Mouse (Mus musculus): ENCODE results near the gene Ficd. TPM values are rescaled to one million over a fixed set of nuclear protein-coding genes. Genes with fewer than 3 reads are reported as not detected.

Gene Ficd
- 1 to 10 TPM; 7.2 to 8.0 TPM for total RNA-seq (2021)

DNA sequence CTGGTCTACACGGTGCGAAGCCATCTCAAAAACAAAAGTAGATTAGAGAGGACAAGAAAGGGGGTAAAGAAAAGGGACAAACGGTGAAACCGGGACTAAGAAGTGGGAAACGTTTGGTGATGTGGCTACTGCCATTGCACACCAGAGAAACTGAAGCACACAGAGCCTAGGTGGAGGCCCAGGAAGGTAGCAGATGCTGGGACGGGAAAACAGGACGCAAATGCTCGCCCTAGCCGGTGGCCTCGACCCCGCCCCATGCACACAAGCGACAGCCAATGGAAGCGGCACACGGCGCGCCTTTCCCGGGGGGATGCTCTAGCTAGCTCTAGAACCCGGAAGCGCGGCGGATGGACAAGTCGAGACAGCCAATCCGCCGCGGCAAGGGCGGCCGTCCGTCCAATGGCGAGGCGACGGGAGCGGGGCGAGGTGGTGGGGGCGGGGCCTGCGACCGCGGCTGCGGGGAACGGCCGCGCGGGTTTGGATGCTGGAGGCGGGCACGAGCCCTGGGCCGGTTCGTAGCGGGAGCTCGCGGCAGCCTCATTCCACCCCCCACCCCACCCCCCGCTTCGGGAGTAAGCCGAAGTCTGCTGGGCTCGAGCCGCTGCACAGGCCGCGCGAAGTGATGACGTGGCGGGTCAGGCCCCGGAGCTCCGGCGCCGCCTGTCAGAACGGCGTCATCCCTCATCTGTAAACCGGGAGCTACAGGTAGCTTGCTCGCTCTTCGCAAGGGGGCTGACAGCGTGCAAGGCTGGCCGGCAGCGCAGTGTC, at the start of gene Ficd:
Gene Ficd (plus strand): TSS at position 459 of the 768 bp plus-strand sequence.
- DNase-seq (ENCODE audit: extremely low spot score in 1 of 2, low spot score in 2 of 2) = peak; percentile 89 to 98
- intact Hi-C loops (cut with DNase I) = loop anchor here (10.0 kb wide), 1 partner anchor 461 kb away; no protein-coding TSS in a partner anchor

DNA sequence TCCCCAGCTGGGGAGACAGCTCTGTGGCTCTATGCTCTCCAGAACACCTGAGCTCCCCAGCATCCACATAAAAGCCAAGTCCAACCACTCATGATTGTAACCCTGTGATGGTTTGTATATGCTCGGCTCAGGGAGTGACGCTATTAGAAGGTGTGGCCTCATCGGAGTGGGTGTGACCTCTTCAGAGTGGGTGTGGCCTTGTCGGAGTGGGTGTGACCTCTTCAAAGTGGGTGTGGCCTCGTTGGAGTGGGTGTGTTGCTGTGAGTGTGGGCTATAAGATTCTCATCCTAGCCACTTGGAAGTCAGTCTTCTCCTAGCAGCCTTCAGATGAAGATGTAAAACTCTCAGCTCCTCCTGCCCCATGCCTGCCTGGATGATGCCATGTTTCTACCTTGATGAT, 48.1 kb upstream of the Ficd start:
- intact Hi-C loops (cut with DNase I) = no loop called here
- DNase-seq (ENCODE audit: extremely low spot score in 1 of 2, low spot score in 2 of 2) = no peak

DNA sequence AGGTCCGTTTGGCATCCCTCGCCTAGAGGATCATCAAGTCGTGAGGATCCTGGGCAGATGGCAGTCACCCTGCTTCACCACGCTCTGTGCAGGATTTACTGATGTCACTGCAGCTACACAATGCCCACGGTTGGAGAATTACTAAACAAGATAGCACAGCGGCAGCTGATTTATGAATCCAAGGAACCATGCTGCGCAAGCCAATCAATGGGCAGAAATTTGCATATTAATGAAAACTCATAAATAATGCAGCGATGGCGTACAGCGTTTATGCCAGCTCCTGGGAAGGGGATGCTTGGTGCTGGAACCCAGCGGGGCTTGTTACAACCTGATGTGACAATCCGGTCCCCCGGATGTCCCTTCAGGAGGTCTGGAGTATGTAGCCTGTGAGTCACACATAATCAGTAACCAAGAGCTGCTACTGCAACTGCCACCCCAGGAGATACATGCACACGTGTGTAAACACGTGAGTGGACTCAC, 45.5 kb upstream of the Ficd start:
- intact Hi-C loops (cut with DNase I) = no loop called here
- DNase-seq (ENCODE audit: extremely low spot score in 1 of 2, low spot score in 2 of 2) = no peak

DNA sequence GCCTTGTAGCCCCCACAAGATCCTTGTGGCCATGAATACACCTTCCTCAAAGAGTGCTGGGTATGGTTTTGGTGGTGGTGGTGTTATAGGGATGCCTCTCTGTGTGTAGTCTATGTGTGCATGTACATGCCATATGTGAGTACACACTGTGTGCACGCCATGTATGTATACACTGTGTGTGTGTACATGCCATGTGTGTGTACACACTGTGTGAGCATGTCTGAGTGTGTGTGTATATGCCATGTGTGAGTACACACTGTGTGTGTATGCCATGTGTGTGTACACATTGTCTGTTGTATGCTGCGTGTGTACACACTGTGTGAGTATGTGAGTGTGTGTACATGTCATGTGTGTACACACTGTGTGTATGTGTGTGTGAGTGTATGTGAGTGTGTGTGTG, 44.7 kb upstream of the Ficd start:
- DNase-seq (ENCODE audit: extremely low spot score in 1 of 2, low spot score in 2 of 2) = no peak
- intact Hi-C loops (cut with DNase I) = no loop called here

DNA sequence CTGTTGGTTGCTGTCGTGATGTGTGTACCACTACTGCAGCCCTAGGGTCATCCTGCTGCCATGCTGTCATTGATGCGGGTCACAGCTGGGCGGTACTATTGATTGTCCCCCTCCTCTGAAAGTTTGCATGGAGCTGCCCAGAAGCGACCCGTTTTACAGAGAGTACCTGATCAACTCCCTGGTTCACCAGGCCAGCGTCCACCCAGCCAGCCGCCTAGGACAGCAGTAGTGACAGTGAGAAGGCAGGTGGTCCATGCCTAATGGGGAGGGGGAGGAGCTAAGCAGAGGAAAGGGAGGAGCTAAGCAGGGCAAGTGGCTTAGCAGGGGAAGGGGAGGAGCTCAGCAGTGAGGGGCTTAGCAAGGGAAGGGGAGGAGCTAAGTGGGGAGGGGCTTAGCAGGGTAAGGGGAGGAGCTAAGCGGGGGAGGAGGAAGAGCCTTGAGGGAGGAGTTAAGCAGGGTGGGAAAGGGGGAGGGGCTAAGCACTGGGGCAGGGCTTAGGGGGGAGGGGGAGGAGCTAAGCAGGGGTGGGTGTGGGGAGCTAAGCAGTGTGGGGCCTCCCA, 42.3 kb upstream of the Ficd start:
- intact Hi-C loops (cut with DNase I) = no loop called here
- DNase-seq (ENCODE audit: extremely low spot score in 1 of 2, low spot score in 2 of 2) = no peak

DNA sequence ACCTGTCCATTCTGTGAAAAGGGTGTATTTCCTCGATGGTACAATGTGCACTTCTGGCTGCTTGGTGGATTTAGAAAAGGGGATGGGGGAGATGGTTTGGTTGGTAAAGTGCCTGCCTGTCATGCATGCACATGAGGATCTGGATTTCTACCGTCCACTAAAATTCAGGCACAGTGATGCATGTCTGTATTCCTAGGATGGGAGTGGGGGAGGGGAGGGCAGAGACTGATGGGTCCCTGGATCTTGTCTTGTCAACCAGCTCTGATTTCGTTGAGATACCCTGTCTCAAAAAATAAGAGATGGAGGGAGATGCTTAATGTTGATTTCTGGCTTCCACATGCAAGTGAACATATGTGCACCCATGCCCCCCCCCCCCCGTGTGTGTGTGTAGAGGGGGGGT, 41.6 kb upstream of the Ficd start:
- no peak for DNase-seq (ENCODE audit: extremely low spot score in 1 of 2, low spot score in 2 of 2)
- intact Hi-C loops (cut with DNase I) = no loop called here

DNA sequence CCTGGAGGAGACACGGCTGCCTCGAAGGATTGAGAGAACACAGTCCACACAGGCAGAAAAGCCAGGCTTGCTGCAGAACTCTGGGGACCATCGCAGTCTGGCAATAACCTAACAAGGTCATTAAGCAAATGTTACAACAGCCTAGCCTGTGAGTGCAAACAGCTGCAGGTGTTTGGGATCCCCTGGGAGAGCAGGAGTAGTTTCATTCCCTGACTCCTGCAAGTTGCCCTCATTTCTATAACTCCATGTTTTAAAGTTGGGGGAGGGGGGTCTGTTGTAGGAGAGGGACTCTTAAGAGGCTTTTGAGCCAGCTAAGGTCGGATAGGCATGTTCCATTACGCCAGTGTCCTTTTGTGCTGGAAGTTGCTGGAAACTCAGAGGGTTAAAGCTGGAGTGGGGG, 41.2 kb upstream of the Ficd start:
- no peak for DNase-seq (ENCODE audit: extremely low spot score in 1 of 2, low spot score in 2 of 2)
- intact Hi-C loops (cut with DNase I) = no loop called here

DNA sequence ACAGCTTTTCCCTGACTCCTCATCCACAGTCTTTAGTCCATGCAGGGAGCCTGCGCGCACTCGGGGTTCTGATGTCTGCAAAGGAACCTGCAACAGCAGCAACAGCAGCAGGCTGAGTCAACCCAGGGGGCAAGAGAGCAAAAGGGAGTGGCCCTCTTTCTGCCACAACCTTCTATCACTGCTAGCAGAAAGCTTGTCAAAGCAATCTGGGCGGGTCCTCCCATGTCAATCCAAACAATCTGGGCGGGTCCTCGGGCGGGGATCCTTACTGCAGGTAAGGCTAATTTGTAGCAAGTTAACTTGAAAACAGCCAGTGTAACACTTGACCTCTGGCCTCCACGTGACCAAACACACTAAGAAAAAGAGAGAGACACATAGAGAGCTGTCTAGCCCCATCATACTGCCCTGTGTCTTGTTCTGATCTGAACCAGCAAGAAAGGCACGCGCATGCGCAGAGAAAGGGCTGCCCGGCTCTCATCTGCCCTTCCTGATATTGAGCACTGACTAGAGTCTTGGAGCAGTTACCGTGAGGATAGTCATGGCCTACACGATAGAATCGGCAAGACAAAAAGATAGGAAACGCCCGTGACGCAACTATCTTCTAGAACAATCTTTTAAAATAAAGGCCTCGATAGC, 35.1 kb upstream of the Ficd start:
- DNase-seq (ENCODE audit: extremely low spot score in 1 of 2, low spot score in 2 of 2) = no peak
- intact Hi-C loops (cut with DNase I) = no loop called here

DNA sequence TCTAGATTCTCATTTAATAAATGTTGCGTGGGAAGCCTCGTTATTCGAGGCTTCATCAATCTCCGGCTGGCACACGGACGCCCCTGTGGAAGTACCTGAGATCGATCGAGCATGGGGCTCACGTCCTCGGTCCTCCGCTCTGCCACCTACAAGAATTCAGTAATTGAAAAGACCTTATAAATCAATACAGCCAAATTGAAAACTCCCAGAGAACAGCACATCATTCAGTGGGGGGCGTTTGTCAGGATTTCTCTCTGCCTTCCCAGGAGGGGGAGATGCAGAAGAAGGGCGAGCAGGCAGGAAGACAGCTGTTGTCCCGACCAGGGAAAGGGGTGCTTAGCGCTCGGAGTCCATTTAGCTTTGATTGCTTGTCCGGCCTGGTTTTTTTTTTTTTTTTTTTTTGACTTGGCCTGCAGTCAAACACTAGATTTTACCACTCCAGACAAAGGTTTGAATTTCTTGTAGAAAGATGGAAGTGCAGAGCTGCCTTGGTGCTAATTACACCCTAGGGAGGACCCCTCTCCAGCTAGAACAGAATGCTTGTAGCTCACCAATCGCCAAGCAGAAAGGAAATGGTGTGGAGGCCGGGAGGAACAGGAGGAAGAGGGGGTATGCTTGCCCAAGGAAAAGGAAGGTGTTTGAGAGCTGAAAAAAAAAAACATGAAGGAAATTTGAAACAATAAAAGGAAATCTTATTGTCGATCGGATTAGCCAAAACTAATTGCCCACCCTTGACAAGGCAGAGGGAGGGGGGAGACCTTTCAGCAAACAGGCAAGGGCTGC, 31.6 kb upstream of the Ficd start:
- intact Hi-C loops (cut with DNase I) = no loop called here
- DNase-seq (ENCODE audit: extremely low spot score in 1 of 2, low spot score in 2 of 2) = no peak

DNA sequence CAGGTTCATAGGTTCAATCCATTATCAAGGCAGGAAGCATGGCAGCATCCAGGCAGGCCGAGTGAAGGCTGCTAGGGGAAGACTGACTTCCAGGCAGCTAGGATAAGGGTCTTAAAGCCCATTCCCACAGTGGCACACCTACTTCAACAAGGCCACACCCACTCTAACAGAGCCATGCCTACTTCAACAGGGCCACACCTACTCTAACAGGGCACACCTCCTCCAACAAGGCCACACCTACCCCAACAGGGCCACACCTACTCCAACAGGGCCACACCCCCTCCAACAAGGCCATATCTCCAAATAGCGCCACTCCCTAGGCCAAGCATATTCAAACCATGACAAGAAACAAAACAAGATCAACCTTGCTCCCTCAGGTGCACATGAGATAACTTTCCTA, 22.7 kb upstream of the Ficd start:
- intact Hi-C loops (cut with DNase I) = no loop called here
- DNase-seq (ENCODE audit: extremely low spot score in 1 of 2, low spot score in 2 of 2) = no peak

DNA sequence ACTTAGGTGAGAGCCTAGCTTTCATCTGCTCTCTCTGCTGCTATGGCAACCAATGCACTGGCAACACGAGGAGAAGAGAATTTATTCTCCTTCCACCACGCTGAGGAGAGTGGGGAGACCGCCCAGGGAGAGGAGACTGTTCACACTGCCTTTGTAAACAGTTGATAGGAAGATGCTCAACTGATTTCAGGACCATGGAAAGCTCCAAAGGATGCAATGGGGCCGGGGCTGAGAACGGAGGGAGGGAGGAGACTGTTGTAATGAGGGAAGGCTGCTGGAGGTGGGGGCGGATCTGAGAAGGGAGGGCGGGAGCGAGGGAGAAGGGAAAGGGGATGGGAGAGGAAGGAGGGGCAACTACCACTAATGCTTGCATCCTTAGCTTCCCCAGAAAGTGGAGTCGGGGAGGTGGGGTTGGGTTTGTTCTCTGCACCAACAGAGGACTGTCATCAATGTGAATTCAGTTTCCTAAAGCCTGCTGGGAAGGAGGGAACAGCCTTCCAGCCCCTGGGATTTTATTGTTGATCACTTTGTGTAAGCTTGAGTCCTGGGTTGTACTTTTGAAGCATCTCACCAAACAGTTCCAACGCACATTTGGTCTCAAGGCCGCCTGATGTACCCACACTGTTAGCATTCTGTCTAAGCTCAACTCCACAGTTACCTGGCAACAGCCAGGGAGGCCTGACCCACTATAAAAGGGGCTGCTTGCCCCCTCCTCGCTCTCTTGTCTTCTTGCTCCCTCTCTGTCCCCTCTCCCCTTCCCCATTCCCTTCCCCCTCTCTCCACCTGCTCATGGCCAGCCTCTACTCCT, 18.8 kb upstream of the Ficd start:
- intact Hi-C loops (cut with DNase I) = no loop called here
- DNase-seq (ENCODE audit: extremely low spot score in 1 of 2, low spot score in 2 of 2) = peak; percentile 60 to 74

DNA sequence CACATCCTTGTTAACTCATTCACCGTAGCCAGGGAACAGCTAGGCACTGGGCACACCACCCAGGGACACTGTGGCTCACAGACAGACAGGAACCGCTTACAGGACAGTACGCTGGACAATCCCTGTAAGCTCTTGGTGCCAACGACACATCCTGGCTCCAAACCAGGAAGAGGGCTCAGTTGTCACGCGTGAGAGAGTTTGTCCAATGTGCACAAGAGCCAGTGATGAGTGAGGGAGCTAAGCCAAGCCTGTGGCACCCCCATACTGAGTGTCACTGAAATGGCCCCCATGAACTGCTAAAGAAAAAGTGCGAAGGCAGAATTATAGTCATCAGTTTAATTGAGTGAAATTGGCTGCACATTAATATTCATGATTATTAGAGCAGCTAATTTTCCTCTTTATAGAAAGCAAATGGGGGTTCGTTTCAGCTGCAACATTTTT, 16.4 kb upstream of the Ficd start:
- intact Hi-C loops (cut with DNase I) = no loop called here
- DNase-seq (ENCODE audit: extremely low spot score in 1 of 2, low spot score in 2 of 2) = no peak

DNA sequence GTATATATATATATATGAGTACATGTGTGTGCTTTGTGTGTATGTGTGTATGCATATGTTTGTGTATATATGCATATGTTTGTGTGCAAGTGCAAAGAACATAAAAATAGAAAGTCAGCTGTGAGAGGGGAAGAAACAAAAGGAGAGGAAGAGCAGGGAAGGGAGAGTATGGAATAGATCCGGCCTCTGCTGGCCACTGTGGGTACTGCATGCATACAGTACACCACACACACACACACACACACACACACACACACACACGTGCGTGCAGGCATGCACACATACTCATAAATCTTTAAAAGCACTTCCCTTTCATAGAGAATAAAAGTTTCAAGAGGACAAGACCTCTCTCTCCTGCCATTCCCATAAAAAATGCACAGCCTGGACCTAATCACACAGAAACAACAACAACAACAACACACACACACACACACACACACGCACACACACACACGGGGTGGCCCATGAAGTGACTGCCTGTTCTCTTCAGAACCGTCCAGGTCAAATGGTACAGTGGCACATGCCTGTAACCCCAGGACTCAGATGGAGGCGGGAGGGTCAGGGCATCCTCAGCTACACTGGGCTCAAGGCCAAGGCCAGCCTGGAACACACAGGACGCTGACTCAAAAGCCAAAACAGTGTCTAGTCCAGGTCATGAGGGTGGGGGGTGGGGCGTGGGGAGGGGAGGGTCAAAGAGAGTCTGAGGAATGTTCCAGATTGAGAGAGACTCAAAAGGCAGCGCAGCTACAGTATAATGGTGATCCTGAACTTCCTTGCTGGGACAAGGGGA, 13.2 kb upstream of the Ficd start:
- intact Hi-C loops (cut with DNase I) = loop anchor here (5.0 kb wide), 2 partner anchors 130 to 235 kb away; no protein-coding TSS in a partner anchor
- no peak for DNase-seq (ENCODE audit: extremely low spot score in 1 of 2, low spot score in 2 of 2)

DNA sequence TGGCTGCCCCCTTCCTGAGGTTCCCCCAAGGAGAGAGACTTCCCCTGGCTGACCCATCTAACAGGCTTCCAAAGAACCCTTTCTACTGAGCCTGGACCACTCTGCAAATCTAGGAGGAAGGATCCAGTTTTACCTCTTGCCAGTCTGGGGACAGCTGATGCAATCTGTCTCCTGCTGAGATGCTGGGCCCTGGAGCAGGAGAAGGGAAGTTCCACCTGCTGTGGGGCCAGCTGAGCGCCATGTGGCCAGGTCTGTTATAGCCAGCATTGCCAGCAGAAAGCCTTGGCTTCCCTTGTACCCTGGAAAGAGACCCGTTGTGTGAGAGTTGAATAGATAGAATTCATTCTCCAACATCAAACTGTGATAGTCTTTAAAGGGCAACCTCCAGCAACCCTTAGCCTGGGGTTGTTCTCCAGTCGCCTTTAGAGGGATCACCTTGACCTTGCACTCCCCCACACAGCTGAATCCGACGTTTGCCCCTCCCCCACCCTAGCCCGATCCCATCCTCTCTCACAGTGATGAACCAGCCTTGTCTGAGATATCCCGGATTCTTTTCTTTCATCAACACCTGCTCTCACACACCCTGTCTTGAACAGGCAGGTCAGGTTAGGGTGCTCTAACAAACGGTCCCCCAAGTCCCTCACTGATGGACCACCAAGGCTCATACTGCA, 11.9 kb upstream of the Ficd start:
- no peak for DNase-seq (ENCODE audit: extremely low spot score in 1 of 2, low spot score in 2 of 2)
- intact Hi-C loops (cut with DNase I) = loop anchor here (1.0 to 5.0 kb wide), 4 partner anchors 131 to 357 kb away; no protein-coding TSS in a partner anchor

DNA sequence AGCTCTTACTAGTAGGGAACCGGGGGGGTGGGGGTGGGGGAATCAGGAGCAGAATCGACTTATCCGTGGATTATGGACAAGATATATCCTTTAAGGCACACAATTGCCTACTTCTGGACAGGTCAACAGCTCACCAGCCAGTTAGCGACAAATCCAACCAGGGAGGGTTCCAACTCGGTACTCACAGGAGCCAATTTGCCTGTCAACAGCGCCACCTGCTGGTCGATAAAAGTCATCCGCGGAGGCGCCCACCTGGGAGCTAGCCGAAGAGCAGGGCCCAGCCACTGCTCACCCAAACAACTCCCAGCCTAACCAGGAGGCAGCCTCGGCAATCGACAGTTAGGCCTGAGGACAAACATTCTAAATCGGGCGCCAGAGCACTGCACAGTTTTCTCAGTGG, 11.2 kb upstream of the Ficd start, which contains the start of gene 1700069L16Rik:
Gene 1700069L16Rik (minus strand): TSS at position 327 of the 400 bp plus-strand sequence.
- peak; percentile 84 to 87 for DNase-seq (ENCODE audit: extremely low spot score in 1 of 2, low spot score in 2 of 2)

DNA sequence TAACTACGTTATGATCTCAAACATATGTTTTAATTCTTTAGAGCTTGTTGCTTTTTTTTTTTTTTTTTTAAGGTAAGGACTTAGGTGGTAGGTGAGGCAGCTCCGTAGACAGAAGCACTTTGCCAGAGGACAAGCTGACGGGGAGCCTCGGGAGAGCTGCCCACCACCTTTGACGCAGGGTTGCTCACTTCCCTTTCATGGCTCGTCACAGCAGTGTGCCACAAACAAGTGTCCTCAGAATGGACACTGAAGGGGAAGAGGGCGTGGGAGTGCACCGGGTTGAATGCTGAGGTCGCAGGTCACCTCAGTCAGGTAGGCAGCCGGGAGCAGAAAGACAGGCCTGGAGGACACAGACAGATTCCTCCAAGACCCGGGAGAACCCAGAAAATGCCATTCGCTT, 10.2 kb upstream of the Ficd start:
- intact Hi-C loops (cut with DNase I) = loop anchor here (2.0 kb wide), 1 partner anchor 359 kb away; no protein-coding TSS in a partner anchor
- no peak for DNase-seq (ENCODE audit: extremely low spot score in 1 of 2, low spot score in 2 of 2)

More for the DNA sequence above, 11.2 kb upstream of the Ficd start, which contains the start of gene 1700069L16Rik:
- intact Hi-C loops (cut with DNase I) = loop anchor here (1.0 to 5.0 kb wide), 4 partner anchors 132 to 358 kb away; no protein-coding TSS in a partner anchor

DNA sequence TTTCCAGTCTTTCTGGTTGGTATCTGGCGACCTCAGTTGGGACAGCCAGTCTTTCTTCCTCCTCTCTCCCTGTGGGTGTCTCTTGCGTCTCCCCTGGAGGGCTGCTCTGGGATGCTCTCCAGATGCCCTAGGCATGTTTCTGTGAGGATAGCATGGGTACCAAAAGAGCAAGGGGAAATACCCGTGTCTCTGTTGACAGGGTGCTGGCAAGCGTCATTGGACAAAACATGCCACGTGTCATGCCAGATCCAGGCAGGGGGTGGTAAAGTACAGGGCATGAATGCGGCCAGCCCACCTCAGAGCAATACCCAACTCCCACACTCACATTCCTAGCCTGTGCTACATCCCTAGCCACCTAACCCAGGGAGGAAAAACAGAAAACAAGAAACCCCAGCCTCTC, 9.0 kb upstream of the Ficd start:
- intact Hi-C loops (cut with DNase I) = no loop called here

More for the DNA sequence above, 9.0 kb upstream of the Ficd start:
- DNase-seq (ENCODE audit: extremely low spot score in 1 of 2, low spot score in 2 of 2) = no peak
